Mouse (Mus musculus) adrenal gland, adult 18-20 months (tissue): ENCODE measurements around the gene Grik1. TPM values are rescaled to one million over a fixed set of nuclear protein-coding genes. Genes with fewer than 3 reads are reported as not detected.

Experiments used
- DNase-seq, 2 experiments: peaks; one replicate each; pipeline ENCODE4 v3.0.0; 2021 to 2022; ENCODE audit warnings: low spot score in 2 of 2
- total RNA-seq, 2 experiments: library from RNA; stranded (reverse); gene quantifications; 1 replicate in 1 of 2; 2 replicates in 1 of 2; pipeline ENCODE4 v1.2.3; 2021

The Grik1 gene
- total RNA-seq, 2 experiments from 2014 or later = not detected

- no peak for DNase-seq
These were observed 147.5 kb downstream of the Grik1 start for GRCm38 (mm10) chr16:88142574-88142973.

- no peak for DNase-seq
These were observed 147.9 kb downstream of the Grik1 start for GRCm38 (mm10) chr16:88142136-88142535.

- no peak for DNase-seq
These were observed 148.5 kb downstream of the Grik1 start for GRCm38 (mm10) chr16:88141594-88141993.

GRCm38 (mm10) chr16:88138913-88139312 lies 151.2 kb downstream of the Grik1 start:
- DNase-seq = no peak

GRCm38 (mm10) chr16:88132919-88133318 lies 157.1 kb downstream of the Grik1 start:
- DNase-seq = no peak

GRCm38 (mm10) chr16:88131103-88131502 lies 159.0 kb downstream of the Grik1 start:
- no peak for DNase-seq

- no peak for DNase-seq
These were observed 165.0 kb downstream of the Grik1 start for GRCm38 (mm10) chr16:88125098-88125497.

- DNase-seq = no peak
These were observed 177.4 kb downstream of the Grik1 start for GRCm38 (mm10) chr16:88112551-88113138.

- DNase-seq = no peak
These were observed 178.6 kb downstream of the Grik1 start for GRCm38 (mm10) chr16:88111459-88111858.

GRCm38 (mm10) chr16:88094206-88094789 lies 195.8 kb downstream of the Grik1 start:
- no peak for DNase-seq

GRCm38 (mm10) chr16:88087280-88087679 lies 202.8 kb downstream of the Grik1 start:
- DNase-seq = no peak

GRCm38 (mm10) chr16:88074716-88075115 lies 215.3 kb downstream of the Grik1 start:
- DNase-seq = no peak

- DNase-seq = no peak
These were observed 229.1 kb downstream of the Grik1 start for GRCm38 (mm10) chr16:88060936-88061335.

GRCm38 (mm10) chr16:88048121-88048520 lies 241.9 kb downstream of the Grik1 start:
- DNase-seq = no peak

- DNase-seq = no peak
These were observed 245.7 kb downstream of the Grik1 start for GRCm38 (mm10) chr16:88044321-88044720.

- DNase-seq = no peak
These were observed 247.6 kb downstream of the Grik1 start for GRCm38 (mm10) chr16:88042458-88042857.

- DNase-seq = no peak
These were observed 251.5 kb downstream of the Grik1 start for GRCm38 (mm10) chr16:88038503-88039091.

- DNase-seq = no peak
These were observed 301.3 kb downstream of the Grik1 start for GRCm38 (mm10) chr16:87988805-87989204.

GRCm38 (mm10) chr16:87984201-87984870 lies 305.7 kb downstream of the Grik1 start:
- DNase-seq = no peak

- no peak for DNase-seq
These were observed 316.0 kb downstream of the Grik1 start for GRCm38 (mm10) chr16:87974076-87974443.

- no peak for DNase-seq
These were observed 316.5 kb downstream of the Grik1 start for GRCm38 (mm10) chr16:87973394-87974075.

GRCm38 (mm10) chr16:87971911-87972310 lies 318.2 kb downstream of the Grik1 start:
- DNase-seq = no peak
